Mouse (Mus musculus) CH12.LX (cell line): ENCODE measurements around the gene Wdr47. TPM values are rescaled to one million over a fixed set of nuclear protein-coding genes. Genes with fewer than 3 reads are reported as not detected.

ENCODE experiments used
- DNase-seq: peaks from one replicate; pipeline ENCODE4 v3.0.0-alpha.2; 2013; ENCODE audit errors: extremely low read depth
- H3K27ac ChIP-seq: 2 replicates; pipeline ENCODE4 v1.5.1; 2012; ENCODE audit warnings: low read depth, mild to moderate bottlenecking, control low read depth, moderate library complexity; ENCODE audit not compliant: insufficient read depth
- H3K27me3 ChIP-seq: replicated peaks from 2 replicates; pipeline ENCODE3; 2012; ENCODE audit warnings: inconsistent platforms
- H3K36me3 ChIP-seq, 2 experiments: replicated peaks in 1 of 2; 2 replicates each; pipeline versions ENCODE3 to v1.6.1; 2012; ENCODE audit warnings: inconsistent platforms in 1 of 2, low read length in 1 of 2, mild to moderate bottlenecking in 1 of 2, mixed read lengths in 1 of 2, moderate library complexity in 1 of 2; ENCODE audit not compliant: control insufficient read depth in 1 of 2, insufficient read depth in 1 of 2
- H3K4me1 ChIP-seq, 2 experiments: 2 replicates each; pipeline ENCODE4 v1.6.1; 2012; ENCODE audit warnings: inconsistent platforms in 1 of 2, moderate library complexity in 1 of 2; ENCODE audit not compliant: insufficient read depth in 2 of 2, control insufficient read depth in 1 of 2
- H3K4me2 ChIP-seq: 2 replicates; pipeline ENCODE4 v1.6.1; 2012; ENCODE audit warnings: low read depth, mild to moderate bottlenecking, control low read depth; ENCODE audit not compliant: poor library complexity, insufficient read depth, severe bottlenecking
- H3K4me3 ChIP-seq, 3 experiments: fragments of 150-350 bp in 1 of 3; sonication (generic) in 1 of 3; replicated peaks in 1 of 3; 2 replicates each; pipeline versions ENCODE3 to v1.5.1; 2011 to 2012; ENCODE audit warnings: low read depth in 2 of 3, low read length in 2 of 3, mild to moderate bottlenecking in 2 of 3, moderate library complexity in 2 of 3, control low read depth in 1 of 3, improper control_type of control experiment in 1 of 3, inconsistent platforms in 1 of 3, mixed read lengths in 1 of 3; ENCODE audit not compliant: poor library complexity in 1 of 3
- H3K79me2 ChIP-seq: replicated peaks from 2 replicates; pipeline ENCODE4 v1.6.1; 2012; ENCODE audit warnings: mild to moderate bottlenecking, moderate library complexity; ENCODE audit not compliant: control insufficient read depth, poor library complexity, insufficient read depth, severe bottlenecking; ENCODE audit errors: extremely low read depth
- H3K9ac ChIP-seq: 2 replicates; pipeline ENCODE4 v1.6.1; 2012; ENCODE audit warnings: low read depth, mild to moderate bottlenecking, control low read depth, moderate library complexity; ENCODE audit not compliant: insufficient read depth
- H3K9me3 ChIP-seq: replicated peaks from 2 replicates; pipeline ENCODE3; 2012; ENCODE audit warnings: low read length, inconsistent platforms, mixed read lengths
- BHLHE40 ChIP-seq: IDR thresholded peaks from 2 replicates; pipeline ENCODE4 v1.6.1; 2011; ENCODE audit warnings: mild to moderate bottlenecking, low read depth, low read length, improper control_type of control experiment
- CTCF ChIP-seq, 2 experiments: IDR thresholded peaks in 1 of 2; conservative IDR thresholded peaks in 1 of 2; 2 replicates each; pipeline ENCODE4 v1.5.1; 2011 to 2012; ENCODE audit warnings: low read depth in 2 of 2, low read length in 2 of 2, improper control_type of control experiment in 1 of 2, inconsistent platforms in 1 of 2, mild to moderate bottlenecking in 1 of 2, moderate library complexity in 1 of 2
- E2F4 ChIP-seq: IDR thresholded peaks from 2 replicates; pipeline ENCODE4 v1.6.1; 2011; ENCODE audit warnings: low read depth, low read length, improper control_type of control experiment; ENCODE audit not compliant: insufficient replicate concordance
- EP300 ChIP-seq: IDR thresholded peaks from 2 replicates; pipeline ENCODE4 v1.6.1; 2011; ENCODE audit warnings: low read length, improper control_type of control experiment
- HCFC1 ChIP-seq: IDR thresholded peaks from 2 replicates; pipeline ENCODE4 v1.6.1; 2012; ENCODE audit warnings: low read depth, mild to moderate bottlenecking, inconsistent platforms, low read length, improper control_type of control experiment
- IRF4 ChIP-seq: IDR thresholded peaks from 2 replicates; pipeline ENCODE4 v1.6.1; 2014; ENCODE audit warnings: low read depth, mild to moderate bottlenecking, inconsistent platforms, low read length, improper control_type of control experiment
- KAT2A ChIP-seq: IDR thresholded peaks from 2 replicates; pipeline ENCODE4 v1.6.1; 2012; ENCODE audit warnings: low read length, improper control_type of control experiment, inconsistent platforms; ENCODE audit not compliant: insufficient replicate concordance
- MEF2A ChIP-seq: IDR thresholded peaks from 2 replicates; pipeline ENCODE4 v1.6.1; 2014; ENCODE audit warnings: low read depth, mild to moderate bottlenecking, inconsistent platforms, low read length, improper control_type of control experiment, borderline replicate concordance
- MYC ChIP-seq: IDR thresholded peaks from 2 replicates; pipeline ENCODE4 v1.6.1; 2011; ENCODE audit warnings: low read depth, mild to moderate bottlenecking, improper control_type of control experiment, low read length
- PAX5 ChIP-seq: IDR thresholded peaks from 2 replicates; pipeline ENCODE4 v1.6.1; 2012; ENCODE audit warnings: low read length, inconsistent platforms, mixed read lengths
- SIN3A ChIP-seq: IDR thresholded peaks from 2 replicates; pipeline ENCODE4 v1.6.1; 2012; ENCODE audit warnings: low read length, improper control_type of control experiment, inconsistent platforms
- TBP ChIP-seq: conservative IDR thresholded peaks from 2 replicates; pipeline ENCODE4 v1.6.1; 2011; ENCODE audit warnings: low read depth, low read length, improper control_type of control experiment
- TCF12 ChIP-seq: IDR thresholded peaks from 2 replicates; pipeline ENCODE4 v1.6.1; 2014; ENCODE audit warnings: low read depth, mild to moderate bottlenecking, inconsistent platforms, low read length, improper control_type of control experiment
- USF1 ChIP-seq: IDR thresholded peaks from 2 replicates; pipeline ENCODE4 v1.6.1; 2014; ENCODE audit warnings: low read depth, mild to moderate bottlenecking, inconsistent platforms, low read length, improper control_type of control experiment
- ZKSCAN1 ChIP-seq: IDR thresholded peaks from 2 replicates; pipeline ENCODE4 v1.6.1; 2012; ENCODE audit warnings: low read depth, inconsistent platforms, low read length, improper control_type of control experiment, borderline replicate concordance
- ZNF384 ChIP-seq: IDR thresholded peaks from 2 replicates; pipeline ENCODE4 v1.6.1; 2012; ENCODE audit warnings: low read depth, low read length, improper control_type of control experiment, inconsistent platforms
- dilution Hi-C: fragments of 300-500 bp; cut with MboI; formaldehyde crosslinking; loops from 2 replicates; pipeline ENCODE4 v1.14.3; 2020; ENCODE audit warnings: low sequenced_read_pairs; ENCODE audit not compliant: extremely low pct_unique_long_range_greater_than_20kb, extremely low pct_ligation_motif_present
- in situ Hi-C: fragments of 300-500 bp; cut with MboI; formaldehyde crosslinking; loops from 3 replicates; pipeline ENCODE4 v1.14.3; 2019; ENCODE audit warnings: low sequenced_read_pairs, low pct_ligation_motif_present, low pct_unique_long_range_greater_than_20kb, mixed read lengths
- polyA plus RNA-seq: library from polyadenylated mRNA; unstranded; fragments of >175 nt; gene quantifications from 2 replicates; pipeline ENCODE4 v1.2.1, GENCODE M21; 2012; ENCODE audit warnings: low read depth; ENCODE audit not compliant: insufficient read length
- total RNA-seq, 2 experiments: library from RNA; depleted of rRNA; stranded (reverse); fragments of 300-350 nt in 1 of 2; fragments of >200 nt in 1 of 2; gene quantifications; 2 replicates each; pipeline ENCODE4 v1.2.3; 2012 to 2014

Gene Wdr47
- total and polyA plus RNA-seq, 3 experiments = 1.7 to 4.6 (median 2.2) TPM

- H3K27ac ChIP-seq = no peak overlapping the region
- no peak for DNase-seq
- no peak overlapping the region for H3K4me2 ChIP-seq
- peaks cover 4 to 13% of the 10 kb centered on the region in 2 experiments for H3K4me1 ChIP-seq
- no peak overlapping the region for H3K4me3 ChIP-seq
- peaks cover 2% of the 10 kb centered on the region for H3K9me3 ChIP-seq
- no peaks in the 10 kb centered on the region for H3K79me2 ChIP-seq
- no peak for TF ChIP-seq EP300
- TF ChIP-seq USF1 = no peak
- no peak for TF ChIP-seq HCFC1
- TF ChIP-seq SIN3A = no peak
- TF ChIP-seq MYC = no peak
- TF ChIP-seq MEF2A = no peak
- no peak for TF ChIP-seq ZNF384
- no peak for TF ChIP-seq CTCF (conservative IDR thresholded peaks at IDR 0.05 in 1 of 2, IDR thresholded peaks at IDR 0.05 in 1 of 2; ENCODE audit: low read depth in 2 of 2, low read length in 2 of 2)
- no peak for TF ChIP-seq E2F4
- no peak for TF ChIP-seq ZKSCAN1
- no peak for TF ChIP-seq TCF12
- peaks cover 5 to 31% of the 10 kb centered on the region in 2 experiments for H3K36me3 ChIP-seq
- no peaks in the 10 kb centered on the region for H3K27me3 ChIP-seq
- dilution Hi-C loops = no loop called here
- in situ Hi-C loops = no loop called here
- H3K9ac ChIP-seq = no peak overlapping the region
Observed at GRCm38 (mm10) chr3:108689015-108689441, 97.9 kb downstream of the Wdr47 start.

- dilution Hi-C loops = no loop called here
- no peak for TF ChIP-seq MYC
- no peak for TF ChIP-seq KAT2A
- no peak for TF ChIP-seq PAX5
- no peak for TF ChIP-seq TBP
- TF ChIP-seq BHLHE40 = no peak
- no peak for TF ChIP-seq IRF4
Observed at GRCm38 (mm10) chr3:108689446-108689845, 98.4 kb downstream of the Wdr47 start.

More at GRCm38 (mm10) chr3:108689446-108689845, 98.4 kb downstream of the Wdr47 start:
- Histone ChIP-seq H3K9me3 (peaks cover 5% of the 10 kb centered on the region), H3K27me3 (no peaks in the 10 kb centered on the region), H3K27ac (no peak overlapping the region), H3K79me2 (no peaks in the 10 kb centered on the region), H3K4me2 (no peak overlapping the region), H3K36me3 (peaks cover 8 to 32% of the 10 kb centered on the region in 2 experiments), H3K9ac (no peak overlapping the region), H3K4me3 (no peak overlapping the region), H3K4me1 (peaks cover 3 to 9% of the 10 kb centered on the region in 2 experiments; a peak in 2 of 4 replicates)
- in situ Hi-C loops = no loop called here
- no peak for DNase-seq
